Mouse (Mus musculus) CH12.LX (cell line): ENCODE data around the gene Nr1h4.
"Not testable (repeated sequence)": the region's sequence is repeated elsewhere in the genome, so short reads cannot be mapped to it uniquely, and the experiment has no call there.

Source experiments
- CTCF ChIP-seq, 2 experiments: IDR thresholded peaks in 1 of 2; conservative IDR thresholded peaks in 1 of 2; 2 replicates each; pipeline ENCODE4 v1.5.1; 2011 to 2012; ENCODE audit warnings: low read depth in 2 of 2, low read length in 2 of 2, improper control_type of control experiment in 1 of 2, inconsistent platforms in 1 of 2, mild to moderate bottlenecking in 1 of 2, moderate library complexity in 1 of 2
- EP300 ChIP-seq: IDR thresholded peaks from 2 replicates; pipeline ENCODE4 v1.6.1; 2011; ENCODE audit warnings: low read length, improper control_type of control experiment
- HCFC1 ChIP-seq: IDR thresholded peaks from 2 replicates; pipeline ENCODE4 v1.6.1; 2012; ENCODE audit warnings: low read depth, mild to moderate bottlenecking, inconsistent platforms, low read length, improper control_type of control experiment
- KAT2A ChIP-seq: IDR thresholded peaks from 2 replicates; pipeline ENCODE4 v1.6.1; 2012; ENCODE audit warnings: low read length, improper control_type of control experiment, inconsistent platforms; ENCODE audit not compliant: insufficient replicate concordance
- MAZ ChIP-seq: IDR thresholded peaks from 2 replicates; pipeline ENCODE4 v1.6.1; 2012; ENCODE audit warnings: low read depth, mild to moderate bottlenecking, inconsistent platforms, low read length, improper control_type of control experiment, moderate library complexity
- POLR2A ChIP-seq: IDR thresholded peaks from 2 replicates; pipeline ENCODE4 v1.6.1; 2011; ENCODE audit warnings: low read depth, mild to moderate bottlenecking, improper control_type of control experiment, low read length
- SIN3A ChIP-seq: IDR thresholded peaks from 2 replicates; pipeline ENCODE4 v1.6.1; 2012; ENCODE audit warnings: low read length, improper control_type of control experiment, inconsistent platforms
- SMC3 ChIP-seq: IDR thresholded peaks from 2 replicates; pipeline ENCODE4 v1.6.1; 2011; ENCODE audit warnings: low read depth, low read length, improper control_type of control experiment
- TCF12 ChIP-seq: IDR thresholded peaks from 2 replicates; pipeline ENCODE4 v1.6.1; 2014; ENCODE audit warnings: low read depth, mild to moderate bottlenecking, inconsistent platforms, low read length, improper control_type of control experiment
- UBTF ChIP-seq: IDR thresholded peaks from 2 replicates; pipeline ENCODE4 v1.6.1; 2012; ENCODE audit warnings: low read depth, mild to moderate bottlenecking, inconsistent platforms, low read length, improper control_type of control experiment, moderate library complexity

DNA sequence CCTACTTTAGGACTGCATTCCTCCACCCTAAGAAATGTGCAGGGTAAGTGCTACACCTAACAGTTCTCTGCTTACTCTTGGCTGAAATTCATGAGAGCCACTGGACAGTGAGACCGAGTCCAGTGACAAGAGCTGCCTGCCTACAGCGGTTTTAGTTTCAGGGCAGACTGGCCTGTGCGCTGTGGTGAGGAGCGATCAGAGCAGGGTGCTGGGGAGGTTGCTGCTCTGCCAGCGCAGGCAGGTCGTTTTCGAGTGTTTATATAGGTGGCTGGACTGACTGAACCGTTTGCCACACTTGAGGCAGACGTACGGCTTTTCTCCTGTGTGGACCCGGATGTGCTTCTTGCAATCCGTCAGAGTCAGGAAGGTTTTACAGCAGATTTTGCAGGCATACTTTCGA, 21.5 kb upstream of the Nr1h4 start:
- not testable (repeated sequence) for TF ChIP-seq EP300; UBTF; POLR2A; MAZ; CTCF (conservative IDR thresholded peaks at IDR 0.05 in 1 of 2, IDR thresholded peaks at IDR 0.05 in 1 of 2; ENCODE audit: low read depth in 2 of 2, low read length in 2 of 2); KAT2A; TCF12; SIN3A; SMC3; HCFC1
